Mouse (Mus musculus): ENCODE measurements at regions not wholly inside any gene's neighbourhood (a gene's known extent, or its start where the extent isn't known, plus 50 kb on each side); places are given as distances from the start of the nearest gene placed in this dataset.

- H3K27ac ChIP-seq (ENCODE audit: insufficient read depth, low read depth, low read length, poor library complexity, severe bottlenecking) = no peak overlapping the region
- no peak for DNase-seq (ENCODE audit: low read depth, low spot score)
- TF ChIP-seq HCFC1 (IDR thresholded peaks at IDR 0.05; ENCODE audit: borderline replicate concordance, insufficient read depth, low read length) (no peak), ZNF384 (IDR thresholded peaks at IDR 0.05; ENCODE audit: low read depth, low read length) (no peak), MAFK (IDR thresholded peaks at IDR 0.05; ENCODE audit: insufficient read depth, low read depth, low read length) (no peak), ZC3H11A (IDR thresholded peaks at IDR 0.05; ENCODE audit: borderline replicate concordance, low read depth, low read length) (no peak), CHD2 (IDR thresholded peaks at IDR 0.05; ENCODE audit: low read depth, low read length) (no peak)
These were observed 69.2 kb downstream of the Ackr3 start for GRCm38 (mm10) chr1:90272830-90273628.

GRCm38 (mm10) chr1:90273629-90273928, 69.8 kb downstream of the Ackr3 start:
- Histone ChIP-seq H3K9me3 (ENCODE audit: control insufficient read depth, insufficient read depth, low read depth, low read length) (no peaks in the 10 kb centered on the region), H3K9ac (ENCODE audit: insufficient read depth, low read depth, low read length, poor library complexity, severe bottlenecking) (no peak overlapping the region), H3K4me3 (ENCODE audit: insufficient read depth in 1 of 2, low read depth in 1 of 2, low read length in 2 of 2, poor library complexity in 1 of 2, severe bottlenecking in 1 of 2) (no peak overlapping the region), H3K4me1 (ENCODE audit: control insufficient read depth in 2 of 2, insufficient read depth in 2 of 2, low read length in 2 of 2, poor library complexity in 1 of 2) (no peaks in the 10 kb centered on the region), H3K36me3 (ENCODE audit: control insufficient read depth, insufficient read depth, low read length, poor library complexity, severe bottlenecking) (no peaks in the 10 kb centered on the region), H3K27ac (ENCODE audit: insufficient read depth, low read depth, low read length, poor library complexity, severe bottlenecking) (no peak overlapping the region)
- no peak for DNase-seq (ENCODE audit: low read depth, low spot score)
- in situ Hi-C loops (cut with MboI; ENCODE audit: low sequenced_read_pairs in 2 of 2, unreplicated experiment in 2 of 2) = no loop called here
- no peak for TF ChIP-seq ZNF384 (IDR thresholded peaks at IDR 0.05; ENCODE audit: low read depth, low read length)
- no peak for TF ChIP-seq HCFC1 (IDR thresholded peaks at IDR 0.05; ENCODE audit: borderline replicate concordance, insufficient read depth, low read length)
- no peak for TF ChIP-seq ZC3H11A (IDR thresholded peaks at IDR 0.05; ENCODE audit: borderline replicate concordance, low read depth, low read length)
- TF ChIP-seq CHD2 (IDR thresholded peaks at IDR 0.05; ENCODE audit: low read depth, low read length) = no peak

More at GRCm38 (mm10) chr1:90272830-90273628, 69.2 kb downstream of the Ackr3 start:
- H3K9ac ChIP-seq (ENCODE audit: insufficient read depth, low read depth, low read length, poor library complexity, severe bottlenecking) = no peak overlapping the region
- H3K36me3 ChIP-seq (ENCODE audit: control insufficient read depth, insufficient read depth, low read length, poor library complexity, severe bottlenecking) = no peaks in the 10 kb centered on the region
- H3K4me1 ChIP-seq (ENCODE audit: control insufficient read depth in 2 of 2, insufficient read depth in 2 of 2, low read length in 2 of 2, poor library complexity in 1 of 2) = no peaks in the 10 kb centered on the region
- H3K4me3 ChIP-seq (ENCODE audit: insufficient read depth in 1 of 2, low read depth in 1 of 2, low read length in 2 of 2, poor library complexity in 1 of 2, severe bottlenecking in 1 of 2) = no peak overlapping the region
- in situ Hi-C loops (cut with MboI; ENCODE audit: low sequenced_read_pairs in 2 of 2, unreplicated experiment in 2 of 2) = no loop called here
- H3K9me3 ChIP-seq (ENCODE audit: control insufficient read depth, insufficient read depth, low read depth, low read length) = no peaks in the 10 kb centered on the region

GRCm38 (mm10) chr1:90274968-90275651, 71.3 kb downstream of the Ackr3 start:
- Histone ChIP-seq H3K4me1 (ENCODE audit: control insufficient read depth in 2 of 2, insufficient read depth in 2 of 2, low read length in 2 of 2, poor library complexity in 1 of 2) (no peaks in the 10 kb centered on the region), H3K4me3 (ENCODE audit: insufficient read depth in 1 of 2, low read depth in 1 of 2, low read length in 2 of 2, poor library complexity in 1 of 2, severe bottlenecking in 1 of 2) (no peak overlapping the region), H3K36me3 (ENCODE audit: control insufficient read depth, insufficient read depth, low read length, poor library complexity, severe bottlenecking) (no peaks in the 10 kb centered on the region), H3K9ac (ENCODE audit: insufficient read depth, low read depth, low read length, poor library complexity, severe bottlenecking) (no peak overlapping the region), H3K27ac (ENCODE audit: insufficient read depth, low read depth, low read length, poor library complexity, severe bottlenecking) (no peak overlapping the region), H3K9me3 (ENCODE audit: control insufficient read depth, insufficient read depth, low read depth, low read length) (no peaks in the 10 kb centered on the region)
- DNase-seq (ENCODE audit: low read depth, low spot score) = no peak
- TF ChIP-seq CHD2 (IDR thresholded peaks at IDR 0.05; ENCODE audit: low read depth, low read length) = no peak
- TF ChIP-seq ZC3H11A (IDR thresholded peaks at IDR 0.05; ENCODE audit: borderline replicate concordance, low read depth, low read length) = no peak
- peak; percentile 26; the same call in 1 of the 2 replicates for TF ChIP-seq MAFK (IDR thresholded peaks at IDR 0.05; ENCODE audit: insufficient read depth, low read depth, low read length)
- no peak for TF ChIP-seq ZNF384 (IDR thresholded peaks at IDR 0.05; ENCODE audit: low read depth, low read length)
- in situ Hi-C loops (cut with MboI; ENCODE audit: low sequenced_read_pairs in 2 of 2, unreplicated experiment in 2 of 2) = no loop called here

- Histone ChIP-seq H3K4me1 (ENCODE audit: control insufficient read depth in 2 of 2, insufficient read depth in 2 of 2, low read length in 2 of 2, poor library complexity in 1 of 2) (no peaks in the 10 kb centered on the region), H3K27ac (ENCODE audit: insufficient read depth, low read depth, low read length, poor library complexity, severe bottlenecking) (no peak overlapping the region), H3K9me3 (ENCODE audit: control insufficient read depth, insufficient read depth, low read depth, low read length) (no peaks in the 10 kb centered on the region), H3K4me3 (ENCODE audit: insufficient read depth in 1 of 2, low read depth in 1 of 2, low read length in 2 of 2, poor library complexity in 1 of 2, severe bottlenecking in 1 of 2) (no peak overlapping the region), H3K9ac (ENCODE audit: insufficient read depth, low read depth, low read length, poor library complexity, severe bottlenecking) (no peak overlapping the region), H3K36me3 (ENCODE audit: control insufficient read depth, insufficient read depth, low read length, poor library complexity, severe bottlenecking) (no peaks in the 10 kb centered on the region)
- TF ChIP-seq ZC3H11A (IDR thresholded peaks at IDR 0.05; ENCODE audit: borderline replicate concordance, low read depth, low read length) (no peak), MAFK (IDR thresholded peaks at IDR 0.05; ENCODE audit: insufficient read depth, low read depth, low read length) (no peak), HCFC1 (IDR thresholded peaks at IDR 0.05; ENCODE audit: borderline replicate concordance, insufficient read depth, low read length) (no peak), CHD2 (IDR thresholded peaks at IDR 0.05; ENCODE audit: low read depth, low read length) (no peak), ZNF384 (IDR thresholded peaks at IDR 0.05; ENCODE audit: low read depth, low read length) (no peak)
- DNase-seq (ENCODE audit: low read depth, low spot score) = no peak
- in situ Hi-C loops (cut with MboI; ENCODE audit: low sequenced_read_pairs in 2 of 2, unreplicated experiment in 2 of 2) = no loop called here
These were observed 72.2 kb downstream of the Ackr3 start for GRCm38 (mm10) chr1:90275786-90276520.
